Mouse (Mus musculus): ENCODE results near the gene Tanc2. TPM values are rescaled to one million over a fixed set of nuclear protein-coding genes. Genes with fewer than 3 reads are reported as not detected.
A peak's percentile ranks its signal among the peaks of the same experiment; 100 is the strongest.

The Tanc2 gene
- polyA plus RNA-seq, 1 experiment from 2014 or later, result 11.6 TPM

DNA sequence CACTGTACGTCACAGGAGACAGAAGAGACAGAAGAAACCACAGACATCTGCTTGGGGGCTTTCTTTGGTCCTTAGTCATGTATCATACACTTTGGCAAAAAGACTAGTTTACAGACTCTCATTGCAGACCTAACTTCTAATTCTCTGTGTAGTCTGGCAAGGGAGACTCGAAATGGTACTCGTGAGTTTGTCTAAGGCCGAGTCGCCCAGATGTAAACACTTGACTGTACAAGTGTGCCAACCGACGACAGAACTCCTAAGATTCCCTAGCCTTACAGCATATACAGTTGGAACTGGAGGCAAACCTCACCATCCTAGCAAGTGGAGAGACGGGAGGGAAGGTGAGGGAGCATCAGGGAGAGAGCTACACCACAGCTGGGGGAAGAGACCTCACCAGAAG, 344.0 kb downstream of the Tanc2 start:
- ATAC-seq (peak; percentile 87), DNase-seq (ENCODE audit: low spot score) (peak; percentile 76)
- no peaks in the 10 kb centered on the region for H3K27me3 ChIP-seq (replicated peaks; ENCODE audit: insufficient read depth, low read length)
- no peaks in the 10 kb centered on the region for H3K36me3 ChIP-seq (ENCODE audit: insufficient read depth, low read length)
- H3K9ac ChIP-seq (replicated peaks; ENCODE audit: low read depth), result no peak overlapping the region
- H3K4me2 ChIP-seq (replicated peaks; ENCODE audit: low read depth, low read length), result no peak overlapping the region
- H3K9me3 ChIP-seq (ENCODE audit: low read length), result no peaks in the 10 kb centered on the region
- 37% methylated on average over 8 of the region's 8 CpGs for WGBS
- no peak overlapping the region for H3K4me3 ChIP-seq (ENCODE audit: low read depth, low read length)
- H3K4me1 ChIP-seq (ENCODE audit: insufficient read depth, low read depth, low read length), result peaks cover 8% of the 10 kb centered on the region
- TF ChIP-seq EP300 (IDR thresholded peaks at IDR 0.05), result 0 out of 2 replicates have a peak, but pooled peaks have one; percentile 48
- TF ChIP-seq CTCF (IDR thresholded peaks at IDR 0.05), result no peak
- peak overlapping the region; percentile 78 for H3K27ac ChIP-seq (ENCODE audit: low read length)

DNA sequence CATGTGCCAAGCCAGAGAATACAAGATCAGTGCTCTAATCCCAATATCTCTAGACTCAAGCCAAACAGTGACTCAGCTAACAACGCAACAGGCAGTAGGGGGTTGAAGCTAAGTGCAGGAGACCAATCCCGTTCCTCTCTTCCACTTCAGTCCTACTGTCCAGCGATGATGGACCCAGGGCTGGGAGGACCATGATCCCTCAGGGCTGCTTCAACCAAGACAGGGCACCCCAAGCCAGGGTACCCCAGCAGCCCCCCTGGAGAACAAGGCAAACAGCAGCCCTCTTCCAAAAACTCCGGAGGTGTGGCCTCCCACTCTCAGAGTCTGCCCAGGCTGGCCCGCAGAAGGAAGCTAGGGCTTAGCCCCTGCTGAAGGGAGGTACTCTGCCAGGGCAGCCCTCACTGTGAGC, 344.5 kb downstream of the Tanc2 start:
- WGBS, result 39% methylated on average over 5 of the region's 5 CpGs
- H3K4me3 ChIP-seq (ENCODE audit: low read depth, low read length), result no peak overlapping the region
- H3K27me3 ChIP-seq (replicated peaks; ENCODE audit: insufficient read depth, low read length), result no peaks in the 10 kb centered on the region
- DNase-seq (ENCODE audit: low spot score) (peak; percentile 40), ATAC-seq (peak; percentile 62)
- no peak overlapping the region for H3K4me2 ChIP-seq (replicated peaks; ENCODE audit: low read depth, low read length)
- no peak overlapping the region for H3K9ac ChIP-seq (replicated peaks; ENCODE audit: low read depth)
- no peaks in the 10 kb centered on the region for H3K9me3 ChIP-seq (ENCODE audit: low read length)
- no peaks in the 10 kb centered on the region for H3K36me3 ChIP-seq (ENCODE audit: insufficient read depth, low read length)
- H3K4me1 ChIP-seq (ENCODE audit: insufficient read depth, low read depth, low read length), result peaks cover 8% of the 10 kb centered on the region
- peak overlapping the region; percentile 78 for H3K27ac ChIP-seq (ENCODE audit: low read length)
- TF ChIP-seq CTCF (IDR thresholded peaks at IDR 0.05) (no peak), EP300 (IDR thresholded peaks at IDR 0.05) (no peak)

DNA sequence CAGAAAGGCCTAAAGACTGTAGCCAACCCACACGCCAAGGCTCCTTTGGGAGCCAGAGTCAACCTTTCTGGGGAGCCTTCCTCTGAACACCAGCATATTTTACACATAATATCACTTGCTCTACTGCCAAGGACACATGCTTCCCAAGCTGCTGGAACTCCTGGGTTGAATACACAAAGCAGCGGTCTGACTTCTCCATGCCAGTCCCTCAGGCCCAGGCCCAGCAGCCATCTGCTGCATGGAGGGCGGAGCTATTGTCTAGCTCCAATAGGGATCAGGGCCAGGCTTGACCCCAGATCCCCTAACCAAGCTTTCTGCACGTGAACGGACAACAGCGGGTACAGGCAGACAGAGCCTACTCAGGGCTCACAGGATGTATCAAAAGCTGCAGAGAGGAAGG, 345.0 kb downstream of the Tanc2 start:
- Histone ChIP-seq H3K27me3 (replicated peaks; ENCODE audit: insufficient read depth, low read length) (no peaks in the 10 kb centered on the region), H3K36me3 (ENCODE audit: insufficient read depth, low read length) (no peaks in the 10 kb centered on the region), H3K4me3 (ENCODE audit: low read depth, low read length) (no peak overlapping the region), H3K4me2 (replicated peaks; ENCODE audit: low read depth, low read length) (no peak overlapping the region), H3K4me1 (ENCODE audit: insufficient read depth, low read depth, low read length) (peaks cover 8% of the 10 kb centered on the region), H3K9ac (replicated peaks; ENCODE audit: low read depth) (no peak overlapping the region), H3K9me3 (ENCODE audit: low read length) (no peaks in the 10 kb centered on the region), H3K27ac (ENCODE audit: low read length) (peak overlapping the region; percentile 78)
- TF ChIP-seq EP300 (IDR thresholded peaks at IDR 0.05) (no peak), CTCF (IDR thresholded peaks at IDR 0.05) (no peak)
- DNase-seq (ENCODE audit: low spot score) (no peak), ATAC-seq (no peak)
- 48% methylated on average over 6 of the region's 6 CpGs for WGBS

DNA sequence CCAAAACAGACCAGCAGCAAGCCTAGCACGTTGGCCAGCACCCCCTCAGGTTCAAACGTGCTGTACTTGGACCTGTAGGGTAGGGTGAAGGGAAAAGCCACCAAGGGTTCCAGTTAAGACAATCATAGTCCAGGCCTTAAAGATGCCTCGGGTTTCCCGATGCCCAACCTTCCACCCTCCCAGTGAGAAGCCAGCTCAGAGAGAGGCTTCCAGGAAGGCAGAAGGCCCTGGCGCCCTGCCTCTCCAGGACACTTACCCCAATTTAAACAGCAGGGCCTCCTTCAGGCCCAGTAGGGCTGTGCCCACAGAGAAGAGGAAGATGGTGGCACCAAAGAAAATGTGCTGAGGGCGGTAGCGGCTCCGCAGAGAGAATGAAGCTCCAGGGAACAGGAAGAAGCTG, 345.7 kb downstream of the Tanc2 start:
- no peak overlapping the region for H3K4me2 ChIP-seq (replicated peaks; ENCODE audit: low read depth, low read length)
- H3K27me3 ChIP-seq (replicated peaks; ENCODE audit: insufficient read depth, low read length), result no peaks in the 10 kb centered on the region
- TF ChIP-seq EP300 (IDR thresholded peaks at IDR 0.05) (no peak), CTCF (IDR thresholded peaks at IDR 0.05) (no peak)
- H3K4me3 ChIP-seq (ENCODE audit: low read depth, low read length), result no peak overlapping the region
- H3K4me1 ChIP-seq (ENCODE audit: insufficient read depth, low read depth, low read length), result peaks cover 8% of the 10 kb centered on the region
- DNase-seq (ENCODE audit: low spot score) (no peak), ATAC-seq (no peak)
- H3K9ac ChIP-seq (replicated peaks; ENCODE audit: low read depth), result no peak overlapping the region
- no peak overlapping the region for H3K27ac ChIP-seq (ENCODE audit: low read length)
- H3K9me3 ChIP-seq (ENCODE audit: low read length), result no peaks in the 10 kb centered on the region
- no peaks in the 10 kb centered on the region for H3K36me3 ChIP-seq (ENCODE audit: insufficient read depth, low read length)
- 81% methylated on average over 8 of the region's 8 CpGs for WGBS

- 86% methylated on average over 6 of the region's 6 CpGs for WGBS
- Histone ChIP-seq H3K4me3 (ENCODE audit: low read depth, low read length) (no peak overlapping the region), H3K4me2 (replicated peaks; ENCODE audit: low read depth, low read length) (no peak overlapping the region), H3K27me3 (replicated peaks; ENCODE audit: insufficient read depth, low read length) (no peaks in the 10 kb centered on the region), H3K36me3 (ENCODE audit: insufficient read depth, low read length) (no peaks in the 10 kb centered on the region), H3K4me1 (ENCODE audit: insufficient read depth, low read depth, low read length) (peaks cover 8% of the 10 kb centered on the region), H3K27ac (ENCODE audit: low read length) (no peak overlapping the region), H3K9me3 (ENCODE audit: low read length) (no peaks in the 10 kb centered on the region), H3K9ac (replicated peaks; ENCODE audit: low read depth) (no peak overlapping the region)
- DNase-seq (ENCODE audit: low spot score) (no peak), ATAC-seq (no peak)
- no peak for TF ChIP-seq EP300 (IDR thresholded peaks at IDR 0.05)
- no peak for TF ChIP-seq CTCF (IDR thresholded peaks at IDR 0.05)
Observed at GRCm38 (mm10) chr11:105936200-105936599, 346.4 kb downstream of the Tanc2 start.

DNA sequence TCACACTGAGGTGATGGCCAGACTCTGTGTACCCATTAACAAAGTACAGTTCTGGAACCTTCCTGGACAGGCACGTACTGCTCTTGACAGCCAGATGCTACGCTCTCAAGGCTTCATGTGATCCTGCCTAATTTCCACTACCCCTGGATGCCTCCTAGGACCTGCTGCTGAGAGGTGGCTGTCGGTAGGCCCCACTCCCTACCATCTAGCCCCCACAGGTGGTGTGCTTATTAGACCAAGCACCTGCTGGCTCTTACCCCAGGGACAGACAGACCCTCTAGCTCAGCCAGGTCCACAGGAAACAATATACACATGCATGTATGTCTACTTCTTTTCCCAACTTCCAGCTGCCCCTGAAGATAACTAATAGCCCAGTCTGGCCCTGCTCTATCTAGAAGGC, 347.2 kb downstream of the Tanc2 start:
- Histone ChIP-seq H3K4me2 (replicated peaks; ENCODE audit: low read depth, low read length) (no peak overlapping the region), H3K4me1 (ENCODE audit: insufficient read depth, low read depth, low read length) (peaks cover 8% of the 10 kb centered on the region), H3K9ac (replicated peaks; ENCODE audit: low read depth) (no peak overlapping the region), H3K36me3 (ENCODE audit: insufficient read depth, low read length) (no peaks in the 10 kb centered on the region), H3K9me3 (ENCODE audit: low read length) (no peaks in the 10 kb centered on the region), H3K27ac (ENCODE audit: low read length) (no peak overlapping the region), H3K27me3 (replicated peaks; ENCODE audit: insufficient read depth, low read length) (no peaks in the 10 kb centered on the region), H3K4me3 (ENCODE audit: low read depth, low read length) (no peak overlapping the region)
- ATAC-seq (no peak), DNase-seq (ENCODE audit: low spot score) (no peak)
- TF ChIP-seq CTCF (IDR thresholded peaks at IDR 0.05) (no peak), EP300 (IDR thresholded peaks at IDR 0.05) (no peak)
- WGBS, result 89% methylated on average over 3 of the region's 3 CpGs

DNA sequence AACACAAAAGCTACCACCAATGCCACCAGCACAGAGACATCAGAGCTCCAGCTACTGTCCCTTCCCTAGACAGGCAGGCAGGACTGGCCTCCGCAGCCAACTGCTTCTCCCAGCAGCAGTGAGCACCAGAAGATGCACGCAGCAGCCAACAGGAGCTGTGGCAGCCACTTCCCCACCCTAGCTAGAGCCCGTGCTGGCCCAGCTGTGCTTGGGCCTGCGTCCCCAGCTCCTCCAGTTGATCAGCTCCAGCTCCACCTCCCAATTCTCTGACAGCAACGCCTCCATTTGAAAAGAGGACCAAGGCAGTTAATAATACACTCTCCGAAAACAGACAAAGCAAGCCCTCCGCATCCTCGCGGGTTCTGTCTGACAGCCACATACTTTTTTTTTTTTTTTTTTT, 349.0 kb downstream of the Tanc2 start:
- H3K9me3 ChIP-seq (ENCODE audit: low read length), result no peaks in the 10 kb centered on the region
- no peak overlapping the region for H3K4me3 ChIP-seq (ENCODE audit: low read depth, low read length)
- no peak overlapping the region for H3K9ac ChIP-seq (replicated peaks; ENCODE audit: low read depth)
- ATAC-seq (no peak), DNase-seq (ENCODE audit: low spot score) (no peak)
- TF ChIP-seq CTCF (IDR thresholded peaks at IDR 0.05) (no peak), EP300 (IDR thresholded peaks at IDR 0.05) (no peak)
- H3K4me1 ChIP-seq (ENCODE audit: insufficient read depth, low read depth, low read length), result peaks cover 9% of the 10 kb centered on the region
- H3K27ac ChIP-seq (ENCODE audit: low read length), result no peak overlapping the region
- no peaks in the 10 kb centered on the region for H3K27me3 ChIP-seq (replicated peaks; ENCODE audit: insufficient read depth, low read length)
- no peak overlapping the region for H3K4me2 ChIP-seq (replicated peaks; ENCODE audit: low read depth, low read length)
- WGBS, result 67% methylated on average over 9 of the region's 9 CpGs
- H3K36me3 ChIP-seq (ENCODE audit: insufficient read depth, low read length), result no peaks in the 10 kb centered on the region

Data from lung, postnatal 0 days (tissue).